Mouse (Mus musculus) limb, embryonic 15.5 days (tissue): Measurements from ENCODE around the gene Doc2g. TPM values are rescaled to one million over a fixed set of nuclear protein-coding genes. Genes with fewer than 3 reads are reported as not detected.

Source experiments
- polyA plus RNA-seq: library from polyadenylated mRNA; unstranded; fragments of >200 nt; fragmentation: Nextera tagmentation; extraction: Ambion mirVana; gene quantifications from 2 replicates; pipeline ENCODE4 v1.2.1, GENCODE M21; 2015

Gene Doc2g
- polyA plus RNA-seq, 1 experiment from 2014 or later: 4.4 TPM

Other genes starting within 250 kb of the Doc2g start
- 25.2 and 29.0 TPM in 2 replicates for gene Kmt5b, start 235.9 kb upstream of the Doc2g start, polyA plus RNA-seq
- 32.3 and 32.7 TPM in 2 replicates for gene Chka, start 151.5 kb upstream of the Doc2g start, polyA plus RNA-seq
- gene Tcirg1, start 96.2 kb upstream of the Doc2g start, polyA plus RNA-seq: 46.3 and 52.4 TPM in 2 replicates
- 244 and 254 TPM in 2 replicates for gene Ndufs8, start 90.5 kb upstream of the Doc2g start, polyA plus RNA-seq
- gene Aldh3b1, start 73.5 kb upstream of the Doc2g start, polyA plus RNA-seq: 2.7 and 4.2 TPM in 2 replicates
- 26.1 and 30.5 TPM in 2 replicates for gene Unc93b1, start 68.1 kb upstream of the Doc2g start, polyA plus RNA-seq
- 3.7 and 6.7 TPM in 2 replicates for gene Aldh3b3, start 44.7 kb upstream of the Doc2g start, polyA plus RNA-seq
- gene Aldh3b2, start 31.0 kb upstream of the Doc2g start, polyA plus RNA-seq: 35.9 and 37.2 TPM in 2 replicates
- 5.9 and 7.5 TPM in 2 replicates for gene Acy3, start 16.7 kb upstream of the Doc2g start, polyA plus RNA-seq
- not detected in 2 replicates for gene Tbx10, start 10.6 kb upstream of the Doc2g start, polyA plus RNA-seq
- 31.5 and 33.4 TPM in 2 replicates for gene Nudt8, start 2.7 kb upstream of the Doc2g start, polyA plus RNA-seq
- 3.3 and 3.5 TPM in 2 replicates for gene Gm49405, start 2.7 kb upstream of the Doc2g start, polyA plus RNA-seq
- gene Ndufv1, start 9.5 kb downstream of the Doc2g start, polyA plus RNA-seq: 193 and 209 TPM in 2 replicates
- gene Gstp1, start 34.7 kb downstream of the Doc2g start, polyA plus RNA-seq: 488 and 537 TPM in 2 replicates
- gene Gstp2, start 42.7 kb downstream of the Doc2g start, polyA plus RNA-seq: 1.4 and 2.3 TPM in 2 replicates
- gene Gstp3, start 56.3 kb downstream of the Doc2g start, polyA plus RNA-seq: 0.46 and 0.65 TPM in 2 replicates
- not detected in 2 replicates for gene Cabp2, start 78.3 kb downstream of the Doc2g start, polyA plus RNA-seq
- 82.7 and 85.6 TPM in 2 replicates for gene Cdk2ap2, start 93.9 kb downstream of the Doc2g start, polyA plus RNA-seq
- gene Pitpnm1, start 96.7 kb downstream of the Doc2g start, polyA plus RNA-seq: 5.6 and 6.2 TPM in 2 replicates
- gene Aip, start 122.5 kb downstream of the Doc2g start, polyA plus RNA-seq: 95.5 and 97.7 TPM in 2 replicates
- not detected in 2 replicates for gene Gpr152, start 136.5 kb downstream of the Doc2g start, polyA plus RNA-seq
- 0.05 and 0.06 TPM in 2 replicates for gene Cabp4, start 140.7 kb downstream of the Doc2g start, polyA plus RNA-seq
- gene Coro1b, start 145.3 kb downstream of the Doc2g start, polyA plus RNA-seq: 169 and 170 TPM in 2 replicates
- 7.4 and 9.5 TPM in 2 replicates for gene Ptprcap, start 150.3 kb downstream of the Doc2g start, polyA plus RNA-seq
- gene Rps6kb2, start 160.0 kb downstream of the Doc2g start, polyA plus RNA-seq: 68.8 and 79.3 TPM in 2 replicates
- 1.8 and 2.7 TPM in 2 replicates for gene Carns1, start 172.2 kb downstream of the Doc2g start, polyA plus RNA-seq
- gene Tbc1d10c, start 188.0 kb downstream of the Doc2g start, polyA plus RNA-seq: 3.9 and 4.5 TPM in 2 replicates
- gene Ppp1ca, start 188.8 kb downstream of the Doc2g start, polyA plus RNA-seq: 759 and 834 TPM in 2 replicates
- 31.6 and 33.5 TPM in 2 replicates for gene Rad9a, start 198.3 kb downstream of the Doc2g start, polyA plus RNA-seq
- gene Clcf1, start 210.9 kb downstream of the Doc2g start, polyA plus RNA-seq: 8.1 and 8.4 TPM in 2 replicates
- gene AC109138.7, start 211.0 kb downstream of the Doc2g start, polyA plus RNA-seq: not detected in 2 replicates
- gene Pold4, start 228.6 kb downstream of the Doc2g start, polyA plus RNA-seq: 27.7 and 35.9 TPM in 2 replicates